Mouse (Mus musculus): Measurements from ENCODE around the gene Hpn.
A peak's percentile ranks its signal among the peaks of the same experiment; 100 is the strongest.

The Hpn gene

DNA sequence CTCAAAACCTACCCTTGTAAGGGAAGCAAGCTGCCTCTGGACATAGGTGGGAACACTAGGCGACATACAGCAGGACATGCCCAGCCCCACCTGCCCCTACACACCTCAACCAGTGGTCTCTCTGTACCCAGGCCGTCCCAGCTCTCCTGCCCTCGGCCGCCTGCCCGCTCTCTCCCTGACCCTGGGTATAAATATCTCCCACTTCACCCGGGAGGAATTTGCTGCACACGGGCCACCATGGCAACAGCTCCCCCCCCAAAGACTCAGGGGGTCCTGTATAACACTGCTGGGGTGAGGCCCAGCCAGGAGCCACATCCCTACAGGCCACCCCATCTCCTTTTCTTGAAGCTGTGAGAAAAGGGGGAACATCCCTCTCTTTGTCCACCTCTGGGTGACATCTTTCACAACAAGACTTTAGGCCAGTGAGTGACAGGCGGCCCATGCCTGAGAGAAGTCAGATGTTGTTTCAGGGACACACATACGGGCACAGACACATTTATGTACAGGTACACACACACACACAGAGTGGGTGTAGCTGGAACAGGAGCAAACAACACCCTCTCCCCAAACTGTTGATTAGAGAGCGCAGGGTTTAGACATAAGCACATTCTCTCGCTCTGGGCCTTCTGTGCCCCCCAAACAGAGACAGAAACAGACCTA, 60.3 kb downstream of the Hpn start:
- no peak for DNase-seq (ENCODE audit: low read depth, low spot score)

GRCm38 (mm10) chr7:31053882-31054447, 61.1 kb downstream of the Hpn start:
- no peak for DNase-seq (ENCODE audit: low read depth, low spot score)

- DNase-seq (ENCODE audit: low read depth, low spot score), result peak; percentile 61
Observed at GRCm38 (mm10) chr7:31052636-31053434, 62.3 kb downstream of the Hpn start.

- DNase-seq (ENCODE audit: low read depth, low spot score), result no peak
Observed at GRCm38 (mm10) chr7:31052251-31052635, 62.8 kb downstream of the Hpn start.

GRCm38 (mm10) chr7:31051321-31052021, 63.6 kb downstream of the Hpn start, which contains the start of gene Fxyd7:
Gene Fxyd7 (minus strand): TSS chr7:31051467.
- no peak for DNase-seq (ENCODE audit: low read depth, low spot score)

GRCm38 (mm10) chr7:31050921-31051320, 64.2 kb downstream of the Hpn start:
- no peak for DNase-seq (ENCODE audit: low read depth, low spot score)

GRCm38 (mm10) chr7:31050487-31050886, 64.6 kb downstream of the Hpn start:
- DNase-seq (ENCODE audit: low read depth, low spot score), result no peak

- DNase-seq (ENCODE audit: low read depth, low spot score), result no peak
Observed at GRCm38 (mm10) chr7:31049846-31050281, 65.2 kb downstream of the Hpn start.

DNA sequence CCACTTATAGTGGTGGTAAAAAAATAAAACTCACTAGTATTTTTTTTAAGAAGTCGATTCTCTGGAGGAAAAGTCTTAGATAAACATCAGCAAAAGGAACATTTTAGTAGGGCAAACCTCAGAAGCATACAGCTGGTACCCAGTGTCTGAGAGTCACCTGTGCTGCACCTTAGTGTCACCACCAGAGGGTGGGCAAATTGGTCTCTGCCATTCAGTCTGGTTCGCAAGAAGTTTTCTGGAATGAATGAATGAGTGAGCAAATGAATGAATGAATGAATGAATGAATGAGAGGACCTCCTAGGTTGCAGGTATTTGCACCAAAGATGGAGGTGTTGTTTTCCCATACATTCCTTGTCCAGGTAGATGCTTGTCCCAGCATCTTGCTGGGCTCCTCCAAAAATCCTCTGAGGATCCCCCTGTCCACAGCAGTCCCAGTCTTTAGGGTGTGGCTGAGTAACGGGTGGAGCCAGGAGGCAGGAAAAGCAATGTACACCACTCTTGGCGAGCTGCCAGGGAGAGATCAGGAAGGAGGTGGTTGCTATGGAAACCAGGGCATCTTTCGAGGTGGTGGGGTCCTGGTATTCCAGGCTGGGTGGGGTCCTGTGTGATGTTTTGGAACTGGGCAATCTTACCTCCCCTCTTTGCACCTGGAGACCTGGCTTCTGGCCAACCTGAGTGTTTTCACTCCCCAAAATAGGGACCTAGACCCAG, 65.8 kb downstream of the Hpn start:
- DNase-seq (ENCODE audit: low read depth, low spot score), result no peak
